Mouse (Mus musculus) lung, postnatal 0 days (tissue): ENCODE results near the gene Uox.

Source experiments
- CTCF ChIP-seq: IDR thresholded peaks from 2 replicates; pipeline ENCODE4 v1.5.1; 2016; ENCODE audit warnings: antibody characterized with exemption, mild to moderate bottlenecking
- EP300 ChIP-seq: IDR thresholded peaks from 2 replicates; pipeline ENCODE4 v1.6.1; 2016; ENCODE audit warnings: antibody characterized with exemption, mild to moderate bottlenecking, control low read depth

GRCm38 (mm10) chr3:146617946-146618345, 47.7 kb downstream of the Uox start:
- no peak for TF ChIP-seq CTCF
- TF ChIP-seq EP300, result no peak
